Mouse (Mus musculus): ENCODE measurements around the gene Sox2. TPM values are rescaled to one million over a fixed set of nuclear protein-coding genes. Genes with fewer than 3 reads are reported as not detected.

The Sox2 gene
- polyA plus RNA-seq, 1 experiment = not detected

GRCm38 (mm10) chr3:34642498-34642941 lies 7.7 kb upstream of the Sox2 start:
- Histone ChIP-seq H3K36me3 (ENCODE audit: control insufficient read depth, insufficient read depth) (no peaks in the 10 kb centered on the region), H3K27me3 (ENCODE audit: control insufficient read depth, insufficient read depth, insufficient read length) (peaks cover 13% of the 10 kb centered on the region), H3ac (ENCODE audit: control insufficient read depth, insufficient read length) (no peak overlapping the region), H3K4me3 (no peak overlapping the region), H3K79me2 (ENCODE audit: control insufficient read depth, insufficient read depth) (no peaks in the 10 kb centered on the region), H3K4me2 (ENCODE audit: low read depth) (no peak overlapping the region)
- TF ChIP-seq MYOG (IDR thresholded peaks at IDR 0.05; ENCODE audit: control insufficient read depth in 1 of 3, insufficient read depth in 1 of 3, insufficient read length in 2 of 3, low read depth in 2 of 3) (no peak), USF1 (IDR thresholded peaks at IDR 0.05; ENCODE audit: low read depth) (no peak), TCF12 (IDR thresholded peaks at IDR 0.05; ENCODE audit: insufficient read depth, poor library complexity, severe bottlenecking) (no peak), POLR2AphosphoS2 (IDR thresholded peaks at IDR 0.05; ENCODE audit: insufficient read length, low read depth) (no peak), REST (IDR thresholded peaks at IDR 0.05; ENCODE audit: insufficient read depth, insufficient read length) (no peak), MYOD1 (IDR thresholded peaks at IDR 0.05; ENCODE audit: control insufficient read depth in 1 of 3, insufficient read length in 2 of 3, low read depth in 2 of 3) (no peak), TCF3 (IDR thresholded peaks at IDR 0.05; ENCODE audit: insufficient read length, low read depth) (no peak), SRF (IDR thresholded peaks at IDR 0.05; ENCODE audit: control insufficient read depth, insufficient read length, low read depth) (no peak), POLR2A (IDR thresholded peaks at IDR 0.05; ENCODE audit: insufficient read length, low read depth) (no peak), MAX (IDR thresholded peaks at IDR 0.05; ENCODE audit: low read depth) (no peak), CEBPB (IDR thresholded peaks at IDR 0.05; ENCODE audit: insufficient read depth, poor library complexity, severe bottlenecking) (no peak), E2F4 (IDR thresholded peaks at IDR 0.05; ENCODE audit: insufficient read depth) (no peak)

GRCm38 (mm10) chr3:34643067-34643466 lies 7.1 kb upstream of the Sox2 start:
- peaks cover 13% of the 10 kb centered on the region for H3K27me3 ChIP-seq (ENCODE audit: control insufficient read depth, insufficient read depth, insufficient read length)
- TF ChIP-seq CEBPB (IDR thresholded peaks at IDR 0.05; ENCODE audit: insufficient read depth, poor library complexity, severe bottlenecking) = no peak
- TF ChIP-seq E2F4 (IDR thresholded peaks at IDR 0.05; ENCODE audit: insufficient read depth) = no peak
- no peak for TF ChIP-seq MAX (IDR thresholded peaks at IDR 0.05; ENCODE audit: low read depth)
- TF ChIP-seq REST (IDR thresholded peaks at IDR 0.05; ENCODE audit: insufficient read depth, insufficient read length) = no peak
- TF ChIP-seq MYOD1 (IDR thresholded peaks at IDR 0.05; ENCODE audit: control insufficient read depth in 1 of 3, insufficient read length in 2 of 3, low read depth in 2 of 3) = no peak
- TF ChIP-seq TCF12 (IDR thresholded peaks at IDR 0.05; ENCODE audit: insufficient read depth, poor library complexity, severe bottlenecking) = no peak

GRCm38 (mm10) chr3:34643536-34644115 lies 6.6 kb upstream of the Sox2 start:
- no peaks in the 10 kb centered on the region for H3K79me2 ChIP-seq (ENCODE audit: control insufficient read depth, insufficient read depth)
- H3K36me3 ChIP-seq (ENCODE audit: control insufficient read depth, insufficient read depth) = no peaks in the 10 kb centered on the region
- no peak overlapping the region for H3ac ChIP-seq (ENCODE audit: control insufficient read depth, insufficient read length)
- no peak overlapping the region for H3K4me3 ChIP-seq
- H3K4me2 ChIP-seq (ENCODE audit: low read depth) = no peak overlapping the region
- no peak for TF ChIP-seq TCF12 (IDR thresholded peaks at IDR 0.05; ENCODE audit: insufficient read depth, poor library complexity, severe bottlenecking)
- TF ChIP-seq REST (IDR thresholded peaks at IDR 0.05; ENCODE audit: insufficient read depth, insufficient read length) = no peak
- no peak for TF ChIP-seq MYOD1 (IDR thresholded peaks at IDR 0.05; ENCODE audit: control insufficient read depth in 1 of 3, insufficient read length in 2 of 3, low read depth in 2 of 3)
- no peak for TF ChIP-seq SRF (IDR thresholded peaks at IDR 0.05; ENCODE audit: control insufficient read depth, insufficient read length, low read depth)
- no peak for TF ChIP-seq USF1 (IDR thresholded peaks at IDR 0.05; ENCODE audit: low read depth)
- TF ChIP-seq TCF3 (IDR thresholded peaks at IDR 0.05; ENCODE audit: insufficient read length, low read depth) = no peak
- TF ChIP-seq E2F4 (IDR thresholded peaks at IDR 0.05; ENCODE audit: insufficient read depth) = no peak
- no peak for TF ChIP-seq POLR2A (IDR thresholded peaks at IDR 0.05; ENCODE audit: insufficient read length, low read depth)
- TF ChIP-seq CEBPB (IDR thresholded peaks at IDR 0.05; ENCODE audit: insufficient read depth, poor library complexity, severe bottlenecking) = no peak
- peaks cover 14% of the 10 kb centered on the region for H3K27me3 ChIP-seq (ENCODE audit: control insufficient read depth, insufficient read depth, insufficient read length)

More at GRCm38 (mm10) chr3:34643067-34643466, 7.1 kb upstream of the Sox2 start:
- Histone ChIP-seq H3K4me3 (no peak overlapping the region), H3ac (ENCODE audit: control insufficient read depth, insufficient read length) (no peak overlapping the region), H3K36me3 (ENCODE audit: control insufficient read depth, insufficient read depth) (no peaks in the 10 kb centered on the region), H3K79me2 (ENCODE audit: control insufficient read depth, insufficient read depth) (no peaks in the 10 kb centered on the region), H3K4me2 (ENCODE audit: low read depth) (no peak overlapping the region)

DNA sequence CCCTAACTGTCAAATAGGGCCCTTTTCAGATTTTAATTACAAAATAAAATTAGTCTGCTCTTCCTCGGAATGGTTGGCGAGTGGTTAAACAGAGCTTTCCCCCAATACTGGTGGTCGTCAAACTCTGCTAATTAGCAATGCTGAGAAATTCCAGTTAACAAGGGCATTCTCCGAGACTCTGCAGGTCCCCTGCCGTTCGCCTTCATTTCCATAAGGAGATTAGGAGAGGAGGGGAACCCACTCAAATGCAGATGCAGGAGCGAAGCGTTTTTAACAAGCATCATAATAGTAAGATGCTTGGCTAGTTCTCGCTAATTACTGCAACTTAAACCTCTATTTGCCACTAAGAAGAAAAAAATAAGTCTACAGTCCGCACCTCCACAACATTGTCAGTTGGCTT lies 4.0 kb upstream of the Sox2 start:
- peaks cover 33% of the 10 kb centered on the region for H3K27me3 ChIP-seq (ENCODE audit: control insufficient read depth, insufficient read depth, insufficient read length)
- H3K79me2 ChIP-seq (ENCODE audit: control insufficient read depth, insufficient read depth) = no peaks in the 10 kb centered on the region
- no peak overlapping the region for H3K4me2 ChIP-seq (ENCODE audit: low read depth)
- H3K36me3 ChIP-seq (ENCODE audit: control insufficient read depth, insufficient read depth) = no peaks in the 10 kb centered on the region
- H3ac ChIP-seq (ENCODE audit: control insufficient read depth, insufficient read length) = no peak overlapping the region
- TF ChIP-seq REST (IDR thresholded peaks at IDR 0.05; ENCODE audit: insufficient read depth, insufficient read length) (no peak), E2F4 (IDR thresholded peaks at IDR 0.05; ENCODE audit: insufficient read depth) (no peak), MAX (IDR thresholded peaks at IDR 0.05; ENCODE audit: low read depth) (no peak), USF1 (IDR thresholded peaks at IDR 0.05; ENCODE audit: low read depth) (no peak), POLR2AphosphoS2 (IDR thresholded peaks at IDR 0.05; ENCODE audit: insufficient read length, low read depth) (no peak), MYOD1 (IDR thresholded peaks at IDR 0.05; ENCODE audit: control insufficient read depth in 1 of 3, insufficient read length in 2 of 3, low read depth in 2 of 3) (no peak), POLR2A (IDR thresholded peaks at IDR 0.05; ENCODE audit: insufficient read length, low read depth) (no peak), SRF (IDR thresholded peaks at IDR 0.05; ENCODE audit: control insufficient read depth, insufficient read length, low read depth) (no peak), MYOG (IDR thresholded peaks at IDR 0.05; ENCODE audit: control insufficient read depth in 1 of 3, insufficient read depth in 1 of 3, insufficient read length in 2 of 3, low read depth in 2 of 3) (no peak), TCF3 (IDR thresholded peaks at IDR 0.05; ENCODE audit: insufficient read length, low read depth) (no peak)
- H3K4me3 ChIP-seq = no peak overlapping the region

DNA sequence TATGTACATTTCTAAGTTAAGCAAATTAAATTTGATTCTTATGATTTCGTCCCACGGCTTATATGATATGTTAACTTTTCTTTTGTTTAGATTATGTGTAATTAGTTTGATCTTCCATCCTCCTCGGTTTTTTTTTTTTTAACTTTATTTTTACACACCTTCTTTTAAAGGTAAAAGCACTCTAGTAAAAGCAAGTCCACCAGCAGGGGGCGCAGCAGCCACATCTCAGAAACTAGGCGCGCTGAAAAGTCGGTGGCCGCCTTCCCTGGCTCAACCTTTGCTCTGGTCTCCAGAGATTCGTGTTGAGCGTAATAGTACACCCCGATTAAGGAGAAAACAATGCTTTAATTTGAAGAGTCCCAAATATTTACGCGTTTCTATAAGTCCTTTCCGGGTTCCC lies 2.5 kb upstream of the Sox2 start:
- TF ChIP-seq MYOG (IDR thresholded peaks at IDR 0.05; ENCODE audit: control insufficient read depth in 1 of 3, insufficient read depth in 1 of 3, insufficient read length in 2 of 3, low read depth in 2 of 3) (no peak), CEBPB (IDR thresholded peaks at IDR 0.05; ENCODE audit: insufficient read depth, poor library complexity, severe bottlenecking) (no peak), POLR2AphosphoS2 (IDR thresholded peaks at IDR 0.05; ENCODE audit: insufficient read length, low read depth) (no peak), TCF3 (IDR thresholded peaks at IDR 0.05; ENCODE audit: insufficient read length, low read depth) (no peak), SRF (IDR thresholded peaks at IDR 0.05; ENCODE audit: control insufficient read depth, insufficient read length, low read depth) (no peak), MAX (IDR thresholded peaks at IDR 0.05; ENCODE audit: low read depth) (no peak), USF1 (IDR thresholded peaks at IDR 0.05; ENCODE audit: low read depth) (no peak), E2F4 (IDR thresholded peaks at IDR 0.05; ENCODE audit: insufficient read depth) (no peak), MYOD1 (IDR thresholded peaks at IDR 0.05; ENCODE audit: control insufficient read depth in 1 of 3, insufficient read length in 2 of 3, low read depth in 2 of 3) (no peak), TCF12 (IDR thresholded peaks at IDR 0.05; ENCODE audit: insufficient read depth, poor library complexity, severe bottlenecking) (no peak), POLR2A (IDR thresholded peaks at IDR 0.05; ENCODE audit: insufficient read length, low read depth) (no peak), REST (IDR thresholded peaks at IDR 0.05; ENCODE audit: insufficient read depth, insufficient read length) (no peak)
- Histone ChIP-seq H3K4me3 (no peak overlapping the region), H3K27me3 (ENCODE audit: control insufficient read depth, insufficient read depth, insufficient read length) (peaks cover 34% of the 10 kb centered on the region), H3K36me3 (ENCODE audit: control insufficient read depth, insufficient read depth) (no peaks in the 10 kb centered on the region), H3K79me2 (ENCODE audit: control insufficient read depth, insufficient read depth) (no peaks in the 10 kb centered on the region), H3K4me2 (ENCODE audit: low read depth) (no peak overlapping the region), H3ac (ENCODE audit: control insufficient read depth, insufficient read length) (no peak overlapping the region)

All from myocyte (in vitro differentiated cells).